Mouse (Mus musculus) naive thymus-derived CD4-positive, alpha-beta T cell, adult 5 months (primary cell): ENCODE measurements around the gene Rpgr. TPM values are rescaled to one million over a fixed set of nuclear protein-coding genes. Genes with fewer than 3 reads are reported as not detected.

Experiments
- polyA plus RNA-seq: library from polyadenylated mRNA; unstranded; fragments of 100-300 nt; shearing (Covaris generic); gene quantifications from one replicate; pipeline ENCODE4 v1.2.1, GENCODE M21; 2017

Rpgr gene
- polyA plus RNA-seq, result 1.7 TPM

GRCm38 (mm10) chrX:10216410-10216949 is at the start of gene Rpgr:
Gene Rpgr, minus strand, starts transcription at chrX:10216920.

GRCm38 (mm10) chrX:10251852-10252504 is 35.3 kb upstream of the Rpgr start, which contains the start of gene Otc:
Gene Otc, plus strand, starts transcription at chrX:10252305.

GRCm38 (mm10) chrX:10117065-10117719 is 99.5 kb downstream of the Rpgr start, which contains the start of gene Srpx:
Gene Srpx, minus strand, starts transcription at chrX:10117709.

Other genes starting within 250 kb of the Rpgr start
- gene Srpx, start 99.2 kb downstream of the Rpgr start, polyA plus RNA-seq, result not detected
- 0.15 TPM for gene Otc, start 35.4 kb upstream of the Rpgr start, polyA plus RNA-seq